In genomic region chr19:5388588-5389242, GRCm38 (mm10) we compare ENCODE assay signal across 8 mouse cellular contexts. TPM values are rescaled to one million over a fixed set of nuclear protein-coding genes. Genes with fewer than 3 reads are reported as not detected.
DNase-seq lines count a peak whose midpoint lies in the region; ATAC-seq and TF ChIP-seq lines count a peak whose summit lies in the region.

Gene Sart1 (minus strand): TSS chr19:5388703.

- no peak for TF ChIP-seq CTCF in cortical plate, adult 2 months (IDR thresholded peaks at IDR 0.05; ENCODE audit: extremely low read depth, insufficient read depth, low read length)

- peak; percentile 92 for TF ChIP-seq POLR2A in cortical plate, adult 2 months (IDR thresholded peaks at IDR 0.05; ENCODE audit: extremely low read depth, insufficient read depth, low read length)

- H3K9me3 ChIP-seq in megakaryocyte, embryonic 14.5 days: no peaks in the 10 kb centered on the region

- no peaks in the 10 kb centered on the region for H3K27me3 ChIP-seq in megakaryocyte, embryonic 14.5 days (replicated peaks)

- ATAC-seq in activated CD4-positive, CD25-positive, alpha-beta regulatory T cell, adult 4 months: peak; percentile 72

- H3K4me1 ChIP-seq in cortical plate, adult 2 months (ENCODE audit: control insufficient read depth, insufficient read depth, low read length): peaks cover 3% of the 10 kb centered on the region
- peaks cover 49% of the 10 kb centered on the region for H3K4me1 ChIP-seq in megakaryocyte, embryonic 14.5 days

- H3K4me3 ChIP-seq in cortical plate, adult 2 months (ENCODE audit: insufficient read depth, low read length): peak within 1 kb of the TSS; percentile 98
- H3K4me3 ChIP-seq in megakaryocyte, embryonic 14.5 days (replicated peaks): peak within 1 kb of the TSS; percentile 92

- H3K36me3 ChIP-seq in megakaryocyte, embryonic 14.5 days (replicated peaks; ENCODE audit: low read length): peaks cover 30% of the 10 kb centered on the region

- DNase-seq in gastrocnemius, adult 8-10 months (ENCODE audit: low spot score in 2 of 2): peak; percentile 86 to 94
- peak; percentile 67 for DNase-seq in hindlimb bud, embryonic 11.5 days (ENCODE audit: extremely low spot score, low read depth, low spot score)
- DNase-seq in left cerebral cortex, adult 8-10 months (ENCODE audit: low spot score in 2 of 2): peak; percentile 81 to 96
- peak; percentile 97 to 98 for DNase-seq in right cerebral cortex, postnatal 10 days (ENCODE audit: low spot score in 2 of 2)
- DNase-seq in urinary bladder, postnatal 25 days (ENCODE audit: low spot score): peak; percentile 89

- peak within 1 kb of the TSS; percentile 89 for H3K27ac ChIP-seq in cortical plate, adult 2 months (ENCODE audit: insufficient read depth, low read length)

RNA-seq across cellular contexts. Expression of gene Sart1, which starts in this region (rescaled TPM):
- polyA plus RNA-seq in activated CD4-positive, CD25-positive, alpha-beta regulatory T cell, adult 4 months (2017; shearing (Covaris generic)): 10 to 100 TPM; 16.7 to 34.3 TPM
- polyA plus RNA-seq in cortical plate, adult 2 months (2012; rRNA removed): 71.0 and 76.4 TPM in 2 replicates
- total RNA-seq in gastrocnemius, adult 8-10 months (2022): 10 to 100 TPM; 40.2 to 52.1 (median 45.3) TPM
- total RNA-seq in left cerebral cortex, adult 8-10 months (2022): 100 to 1,000 TPM in 2 of 4 experiments, 10 to 100 TPM in 2; 85.6 to 109 (median 94.2) TPM
- polyA plus RNA-seq in megakaryocyte, embryonic 14.5 days (2012; ENCODE audit: insufficient read depth, low replicate concordance): 44.3 and 152 TPM in 2 replicates

Comparison
In these comparisons a context has a peak if more than half of its experiments do, and no peak if none do; other contexts are left out.
1. Peak in every context shown above with its lines: DNase-seq, ATAC-seq, H3K4me3 ChIP-seq and H3K27ac ChIP-seq.